Mouse (Mus musculus) NIH3T3 (cell line): ENCODE data around the gene Ccdc124.
"Not testable (repeated sequence)": the region's sequence is repeated elsewhere in the genome, so short reads cannot be mapped to it uniquely, and the experiment has no call there.

ENCODE experiments used
- DNase-seq: peaks from one replicate; pipeline ENCODE4 v3.0.0-alpha.2; 2012; ENCODE audit warnings: low read depth

Gene Ccdc124

DNA sequence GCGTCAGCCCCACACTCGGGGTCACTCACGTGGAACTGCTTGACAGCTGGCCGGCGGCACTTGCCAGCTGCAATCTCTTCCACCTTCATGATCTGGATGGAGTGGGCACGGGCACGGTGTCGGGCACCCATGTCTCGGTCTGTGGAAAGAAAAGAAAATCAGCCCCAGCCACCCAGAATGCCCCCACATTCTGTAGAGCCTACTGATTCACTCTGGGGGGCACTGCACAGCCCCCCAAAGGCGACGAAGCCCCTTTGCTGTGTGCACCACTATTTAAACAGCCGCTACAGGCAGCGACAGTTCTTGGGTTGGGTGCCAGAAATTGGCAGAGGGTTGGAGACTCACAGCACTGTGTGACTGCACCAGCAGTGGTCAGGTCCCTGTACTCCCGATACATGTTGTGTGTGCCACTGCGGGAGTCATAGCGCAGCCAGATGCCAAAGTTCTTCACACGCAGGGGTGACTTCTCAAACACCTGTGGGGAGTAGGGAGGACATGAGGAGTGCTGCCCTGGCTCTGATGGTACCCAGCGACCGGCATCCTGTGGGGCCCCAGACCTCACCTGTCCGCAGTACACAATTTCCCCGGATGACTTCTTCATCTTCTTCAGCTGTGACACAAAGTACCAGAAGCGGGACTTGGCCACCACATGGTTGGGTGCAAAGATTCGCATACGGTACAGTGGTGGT, 22.0 kb upstream of the Ccdc124 start:
- not testable (repeated sequence) for DNase-seq

DNA sequence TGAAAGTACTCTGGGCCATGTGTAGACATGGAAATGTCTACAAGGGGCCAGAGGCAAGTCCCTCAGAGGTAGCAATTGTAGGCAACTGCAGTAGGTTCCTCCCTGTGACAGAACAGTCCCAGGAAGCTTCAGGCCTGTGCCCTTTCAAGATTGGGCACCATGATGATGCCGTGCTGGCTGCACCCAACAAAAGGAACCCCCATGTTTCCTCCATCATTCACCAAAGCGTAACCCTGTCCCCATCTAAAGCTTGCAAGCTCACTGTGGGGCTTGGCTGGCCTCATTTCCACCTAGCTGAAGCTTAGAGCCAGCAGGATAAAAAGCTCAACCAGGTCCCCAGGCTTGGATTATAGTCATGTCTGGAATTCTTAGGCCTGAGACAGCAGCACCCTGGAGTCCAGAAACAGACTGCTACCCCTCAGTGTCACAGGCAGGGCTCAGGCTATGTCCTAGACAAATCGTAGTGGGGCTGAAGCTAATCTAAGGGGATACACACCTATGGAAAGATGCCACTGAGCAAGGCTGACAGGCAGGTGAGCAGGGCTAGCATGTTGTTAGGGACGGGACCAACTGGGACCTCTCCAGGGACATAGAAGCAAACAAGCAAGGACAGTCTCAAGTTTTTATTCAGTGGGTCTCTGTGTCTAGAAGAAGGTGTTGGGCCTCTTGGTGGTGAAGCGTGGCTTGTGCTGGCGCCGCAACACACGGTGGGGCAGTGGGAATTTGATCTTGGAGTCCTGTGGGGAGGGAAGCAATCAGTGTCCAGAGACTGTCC, 21.2 kb upstream of the Ccdc124 start:
- DNase-seq: no peak

DNA sequence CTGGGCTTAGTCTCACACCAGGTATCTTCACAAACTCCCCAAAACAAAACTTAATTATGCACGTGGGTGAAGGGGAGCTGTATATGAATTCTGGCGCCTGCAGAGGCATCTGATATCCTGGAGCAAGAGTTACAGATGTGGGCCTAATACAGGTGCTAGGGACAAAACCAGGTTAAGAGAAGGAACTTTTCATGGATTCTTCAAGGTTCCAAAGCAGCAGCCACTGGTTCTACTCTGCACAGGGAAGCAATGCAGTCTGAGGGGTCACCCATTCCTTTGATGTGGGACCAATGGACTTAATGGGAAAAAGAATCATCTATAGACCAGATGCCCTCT, 20.6 kb upstream of the Ccdc124 start:
- no peak for DNase-seq

DNA sequence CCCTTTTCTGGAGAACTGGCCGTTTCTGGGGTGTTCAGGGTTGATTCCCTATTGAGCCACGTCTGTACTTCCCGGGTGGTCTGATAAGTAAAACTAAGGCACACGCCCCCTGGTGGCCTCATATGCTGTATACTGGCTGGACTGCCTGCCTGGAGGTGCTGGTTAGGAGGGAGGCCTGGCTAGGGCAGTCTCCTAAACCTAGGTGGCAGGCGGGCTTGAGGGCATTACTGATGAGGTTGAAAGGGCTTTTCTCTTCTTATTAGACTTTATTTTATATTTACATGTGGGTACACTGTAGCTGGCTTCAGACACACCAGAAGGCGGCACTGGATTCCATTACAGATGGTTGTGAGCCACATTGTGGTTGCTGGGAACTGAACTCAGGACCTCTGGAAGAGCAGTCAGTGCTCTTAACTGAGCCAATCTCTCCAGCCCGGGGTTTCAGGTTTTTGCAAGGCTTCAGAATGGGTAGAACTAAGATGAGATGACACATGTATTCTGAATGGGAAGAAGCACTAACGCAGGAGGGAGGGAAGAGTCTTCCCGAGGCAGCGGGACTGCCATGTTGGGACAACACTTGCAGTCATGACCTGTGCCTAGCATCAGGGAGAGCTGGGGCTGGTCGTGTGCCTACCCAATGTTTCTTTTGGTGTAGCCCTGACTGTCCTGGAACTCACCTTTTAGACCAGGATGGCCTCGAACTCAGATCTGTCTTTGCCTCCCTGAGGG, 20.1 kb upstream of the Ccdc124 start:
- DNase-seq: peak; percentile 94

DNA sequence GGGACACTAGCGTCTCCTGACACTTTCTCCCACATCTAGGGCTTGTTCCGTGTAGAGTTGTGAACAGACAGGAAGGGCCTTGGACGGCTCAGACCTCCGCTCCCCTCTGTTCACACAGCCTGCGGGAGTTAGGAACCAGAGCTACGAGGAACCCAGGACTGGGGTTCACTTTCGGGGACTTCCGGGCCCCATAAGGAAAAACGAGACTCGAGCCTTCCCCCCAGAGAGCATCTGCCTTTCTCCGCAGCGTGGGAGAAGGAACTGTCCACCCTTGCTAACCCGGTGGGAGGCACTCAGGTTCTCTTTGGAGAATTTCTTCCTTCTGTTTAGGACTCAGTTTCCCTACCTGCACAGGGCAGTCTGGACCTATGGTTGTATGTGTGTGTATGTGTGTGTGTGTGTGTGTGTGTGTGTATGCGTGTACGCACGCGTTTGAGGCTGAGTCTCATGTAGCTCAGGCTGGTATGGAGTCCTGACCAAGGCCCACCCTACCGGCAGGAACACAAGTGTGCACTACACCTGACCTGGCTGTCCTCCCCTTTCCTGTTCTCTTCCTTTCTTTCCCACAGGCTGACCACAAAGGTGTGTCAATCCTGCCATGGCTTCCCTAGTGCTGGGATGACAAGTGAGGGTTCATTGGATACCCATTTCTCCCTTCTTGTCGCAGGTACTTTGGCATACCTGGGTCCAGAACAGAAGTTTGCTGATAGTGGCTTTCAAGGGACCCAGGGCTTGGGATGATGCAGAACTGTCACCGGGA, 19.3 kb upstream of the Ccdc124 start:
- no peak for DNase-seq

DNA sequence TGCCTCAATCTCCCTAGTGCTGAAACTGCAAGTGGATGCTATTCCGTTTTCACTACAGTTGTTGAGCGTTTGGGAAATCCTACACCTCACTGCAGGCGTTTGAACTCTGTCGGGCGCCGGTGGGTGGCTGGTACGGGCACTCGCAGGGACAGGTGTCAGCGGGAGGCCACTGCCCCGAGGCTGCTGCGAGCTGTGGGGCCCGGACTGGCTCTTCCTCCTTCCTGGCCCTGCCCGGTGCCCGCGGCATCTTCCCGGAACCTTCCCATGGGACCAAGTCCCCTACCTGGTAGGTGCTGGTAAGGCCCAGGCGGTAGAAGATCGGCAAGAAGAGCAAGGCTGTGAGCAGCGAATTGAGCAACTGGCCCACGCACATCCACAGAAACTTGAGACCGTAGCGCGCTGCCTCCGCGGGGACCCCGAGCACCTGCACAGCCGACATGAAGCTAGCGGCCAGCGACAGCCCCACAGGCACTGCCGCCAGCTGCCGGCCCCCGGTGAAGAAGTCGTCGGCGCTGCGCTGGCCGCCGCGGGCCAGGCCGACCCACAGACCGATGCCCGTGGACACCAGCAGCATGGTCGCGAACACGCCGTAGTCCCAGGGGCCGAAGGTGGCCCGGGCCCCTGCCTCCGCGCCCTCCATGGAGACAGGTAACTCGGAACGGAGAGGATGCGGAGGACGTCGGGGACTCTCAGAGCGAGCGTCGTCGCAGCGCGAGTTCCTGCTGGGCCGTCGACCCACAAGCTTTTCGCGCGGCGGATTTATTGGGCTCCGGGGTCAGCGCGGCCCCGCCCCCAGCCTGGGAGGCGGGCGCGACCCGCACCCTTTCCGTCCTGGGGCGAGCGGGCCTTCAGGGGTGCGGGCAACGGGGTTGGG, 18.5 kb upstream of the Ccdc124 start, which contains the start of gene Slc5a5:
TSS of gene Slc5a5 (minus strand) at position 736 of the 874 bp plus-strand sequence.
- DNase-seq: no peak

DNA sequence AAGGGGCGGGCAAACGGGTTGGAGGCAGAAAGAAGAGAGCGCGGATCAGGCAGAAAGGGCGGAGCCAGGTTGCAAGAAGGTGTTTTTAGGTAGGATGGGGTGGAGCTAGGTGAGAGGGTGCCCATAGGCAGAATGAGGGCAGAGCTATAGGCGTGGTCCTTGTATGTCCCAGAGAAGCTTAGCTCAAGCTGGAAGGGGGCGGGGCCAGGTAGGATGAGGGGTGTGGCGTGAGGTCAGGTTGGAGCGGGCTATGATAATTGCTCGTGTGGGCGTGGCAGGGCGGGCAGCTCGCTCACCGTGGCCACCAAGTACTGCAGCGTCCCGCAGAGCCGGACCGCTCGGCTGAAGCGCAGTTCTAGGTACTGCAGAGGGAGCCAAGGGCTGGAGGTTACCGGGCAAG, 17.6 kb upstream of the Ccdc124 start:
- DNase-seq: no peak

DNA sequence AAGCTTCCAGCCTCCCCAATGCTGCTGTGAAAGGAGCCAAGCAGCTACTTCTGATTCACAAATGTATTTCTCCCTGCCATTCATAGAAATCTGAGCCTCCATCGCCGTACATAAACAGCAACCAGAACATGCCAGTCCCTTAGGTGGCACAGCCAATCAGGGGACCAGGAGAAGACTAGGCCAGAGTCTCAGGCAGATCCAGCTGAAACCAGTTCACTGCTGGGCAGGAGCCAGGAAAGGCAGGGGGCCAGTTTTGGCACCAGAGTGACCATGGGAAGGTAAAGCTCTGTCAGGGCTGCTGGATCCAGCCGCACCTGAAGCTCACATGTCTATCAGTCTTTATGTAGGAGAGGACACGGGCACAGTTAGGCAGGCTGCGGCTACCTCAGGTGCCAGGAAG, 16.9 kb upstream of the Ccdc124 start:
- DNase-seq: no peak

DNA sequence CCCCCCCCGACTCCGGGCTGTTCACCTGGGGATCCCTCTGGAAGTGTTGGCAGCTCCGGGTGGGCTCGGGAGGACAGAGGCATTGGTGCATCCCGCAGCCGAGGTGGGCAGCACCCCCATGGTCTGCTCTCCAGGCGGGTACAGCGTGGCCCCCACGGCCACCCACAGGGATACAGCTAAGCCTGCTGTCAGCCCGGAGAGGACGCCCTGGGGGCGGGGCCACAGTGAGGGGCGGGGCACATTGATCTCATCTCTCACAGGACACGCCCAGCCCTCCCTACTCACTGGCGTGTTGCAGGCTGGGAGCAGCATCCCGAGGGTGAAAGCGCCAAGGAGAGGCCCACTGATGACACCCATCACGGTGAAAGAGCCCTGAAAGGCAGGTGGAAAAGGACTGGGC, 13.9 kb upstream of the Ccdc124 start:
- DNase-seq: no peak

DNA sequence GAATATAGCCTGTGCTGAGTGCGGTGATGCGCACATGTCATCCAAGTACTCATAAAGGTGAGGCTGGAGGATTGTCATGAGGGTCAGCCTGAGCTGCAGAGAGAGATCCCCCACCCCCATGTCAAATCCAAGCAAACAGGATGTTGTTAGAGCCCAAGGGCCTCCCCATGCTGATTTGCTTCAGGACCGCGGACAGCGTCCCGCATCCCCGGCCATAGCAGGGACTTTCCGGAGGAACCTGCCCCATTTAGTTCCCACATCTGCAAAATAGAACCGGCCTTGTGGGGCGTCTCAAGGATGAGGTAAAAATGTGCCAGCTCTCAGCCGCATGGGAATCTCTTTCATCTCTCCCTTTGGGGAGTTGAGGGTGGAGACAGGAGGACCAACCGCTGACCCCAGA, 11.9 kb upstream of the Ccdc124 start:
- peak; percentile 85 for DNase-seq

DNA sequence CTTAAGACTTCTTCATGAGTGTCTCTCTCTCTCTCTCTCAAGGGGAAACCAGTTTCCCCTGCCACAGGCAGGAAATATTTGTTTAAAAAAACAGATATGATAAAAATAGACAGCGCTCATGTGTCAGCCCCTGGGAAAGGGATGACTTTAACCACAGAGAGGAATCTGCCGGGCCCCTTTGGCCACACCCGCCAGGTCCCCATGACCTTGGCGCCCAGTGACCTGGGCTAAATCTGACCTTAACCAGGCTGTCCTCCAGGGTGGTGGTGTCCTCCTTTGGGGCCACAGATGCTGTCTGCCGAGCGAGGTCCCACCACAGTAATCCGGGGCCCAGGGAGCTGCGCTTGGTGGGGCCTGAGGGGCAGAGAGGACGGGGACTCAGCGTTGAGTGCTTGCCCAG, 10.9 kb upstream of the Ccdc124 start:
- no peak for DNase-seq

DNA sequence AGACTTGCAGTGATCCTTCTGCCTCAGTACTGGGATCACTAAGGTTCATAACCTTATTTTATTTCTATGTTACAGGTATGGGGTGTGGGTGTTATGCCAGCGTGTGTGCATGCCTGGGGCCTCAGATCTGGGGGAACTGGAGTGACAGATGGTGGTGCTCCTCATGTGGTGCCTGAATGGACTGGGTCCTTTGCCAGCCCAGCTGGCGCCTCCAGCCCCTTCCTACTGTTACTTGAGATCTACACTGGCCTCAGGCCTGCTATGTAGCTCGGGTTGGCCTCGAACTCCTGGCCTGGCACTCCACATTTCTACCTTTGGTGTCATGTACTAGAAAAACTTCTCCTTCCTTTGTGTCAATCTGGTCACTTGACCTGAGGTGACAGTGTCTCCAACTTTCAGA, 10.5 kb upstream of the Ccdc124 start:
- no peak for DNase-seq

DNA sequence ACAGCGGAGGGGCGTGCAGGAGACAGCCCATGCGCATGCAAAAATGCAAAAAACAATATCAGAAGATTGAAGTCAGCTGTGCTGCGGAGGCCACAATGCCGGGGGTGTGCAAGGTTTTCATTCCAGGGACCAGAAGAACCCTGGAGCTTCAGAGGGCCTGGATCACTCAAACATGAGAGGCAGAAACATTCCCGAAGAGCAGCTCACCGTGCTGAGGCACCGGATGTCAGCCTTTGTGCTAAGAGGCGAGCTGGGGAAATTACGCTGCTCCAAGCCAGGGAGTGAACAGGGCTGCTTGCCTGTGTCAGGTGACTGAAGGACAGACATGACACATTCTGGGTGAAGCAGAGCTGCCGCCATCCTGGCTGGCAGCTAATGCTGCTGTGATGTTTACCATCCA, 6.8 kb upstream of the Ccdc124 start:
- DNase-seq: peak; percentile 83

DNA sequence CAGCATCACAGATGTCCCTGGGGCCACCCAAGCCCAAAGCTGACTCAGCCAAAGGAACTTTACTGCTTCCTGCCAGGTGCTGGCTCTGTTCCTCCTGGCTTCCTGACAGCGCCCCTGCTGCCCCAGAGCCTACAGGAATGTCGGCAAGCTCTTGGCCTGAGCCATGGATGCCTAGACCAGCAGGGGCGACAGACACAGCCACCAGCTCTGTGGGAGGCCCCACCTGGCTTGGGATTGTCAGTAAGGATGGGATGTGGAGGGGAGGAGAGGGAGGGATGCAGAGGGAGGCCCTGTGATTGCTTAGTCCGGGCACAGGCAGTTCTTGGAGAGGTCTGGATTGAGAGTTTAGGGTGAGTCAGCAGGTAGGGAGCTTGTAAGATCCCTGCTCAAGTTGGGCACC, 6.4 kb upstream of the Ccdc124 start:
- DNase-seq: peak; percentile 74

DNA sequence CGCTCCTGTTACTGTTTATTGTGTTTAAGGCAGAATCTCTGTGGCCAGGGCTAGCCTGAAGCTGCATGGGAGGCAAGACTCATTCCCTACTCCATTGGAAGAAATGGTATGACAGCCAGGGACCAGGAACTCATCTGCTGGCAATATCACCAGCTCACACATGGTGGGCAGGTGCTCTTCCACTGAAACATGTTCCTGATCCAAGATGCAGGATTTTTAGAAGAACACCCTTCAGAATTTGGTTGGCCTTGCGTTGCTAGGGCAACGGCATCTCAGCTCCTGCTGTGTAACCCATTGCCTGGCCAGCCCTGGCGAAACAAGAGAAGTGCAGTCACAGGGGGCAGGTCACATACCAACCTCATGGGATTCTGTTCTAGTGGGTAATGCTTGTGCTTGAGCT, 5.8 kb upstream of the Ccdc124 start:
- DNase-seq: peak; percentile 68

DNA sequence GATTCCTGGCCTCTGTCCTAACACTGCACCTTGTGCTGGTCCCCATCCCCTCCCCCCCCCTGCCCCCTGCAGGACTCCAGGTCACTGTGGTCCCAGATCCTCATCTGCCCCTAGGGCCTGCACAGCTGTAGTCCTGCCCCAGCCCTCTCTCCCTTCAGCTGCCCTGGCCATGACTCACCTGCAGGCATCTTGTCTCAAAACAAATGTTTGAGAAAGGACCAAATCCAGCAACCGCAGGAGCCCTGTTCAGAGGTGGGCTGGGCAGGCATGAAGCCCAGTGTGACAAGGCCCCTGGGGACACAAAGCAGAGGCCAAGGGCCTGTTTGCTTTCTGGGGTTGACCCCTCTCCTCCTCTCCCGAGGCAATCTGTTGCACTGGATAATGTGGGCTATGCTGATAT, 4.4 kb upstream of the Ccdc124 start:
- DNase-seq: peak; percentile 64

DNA sequence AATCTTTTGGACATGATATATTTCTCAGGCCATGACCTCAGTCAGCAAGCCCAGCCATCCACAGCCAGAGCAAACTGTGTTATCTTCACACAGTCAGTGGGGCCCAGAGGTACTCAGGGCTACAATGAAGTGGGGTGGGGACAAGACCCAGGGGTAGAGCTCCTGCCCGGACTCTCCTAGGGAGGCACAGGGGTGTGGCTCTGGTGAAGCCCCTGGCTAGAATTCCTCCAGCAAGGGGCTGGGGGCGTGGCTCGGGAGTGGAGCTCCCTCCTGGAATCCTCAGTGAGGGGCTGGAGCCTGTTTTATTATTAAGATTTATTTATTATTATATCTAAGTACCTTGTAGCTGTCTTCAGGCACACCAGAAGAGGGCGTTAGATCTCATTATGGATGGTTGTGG, 2.6 kb upstream of the Ccdc124 start:
- DNase-seq: no peak

DNA sequence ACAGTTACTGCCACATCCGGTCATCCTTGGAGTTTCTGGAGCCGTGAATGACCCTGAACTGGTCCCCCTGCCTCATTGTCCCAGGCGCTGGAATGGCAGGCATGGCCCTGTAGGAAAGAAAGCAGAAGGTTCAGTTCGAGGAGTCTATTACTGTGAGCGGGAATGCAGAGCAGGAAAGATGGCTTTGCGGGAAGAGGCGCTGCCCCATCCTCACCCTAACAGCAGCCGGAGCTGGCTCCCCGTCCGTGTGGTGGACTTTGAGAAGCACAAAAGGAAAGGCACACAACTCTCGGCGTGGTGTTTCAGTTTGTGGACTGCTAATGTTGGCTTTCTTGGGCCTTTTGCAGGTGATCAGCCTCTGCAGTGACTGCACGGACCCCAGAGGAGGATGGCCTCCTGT, 706 bp upstream of the Ccdc124 start:
- no peak for DNase-seq

DNA sequence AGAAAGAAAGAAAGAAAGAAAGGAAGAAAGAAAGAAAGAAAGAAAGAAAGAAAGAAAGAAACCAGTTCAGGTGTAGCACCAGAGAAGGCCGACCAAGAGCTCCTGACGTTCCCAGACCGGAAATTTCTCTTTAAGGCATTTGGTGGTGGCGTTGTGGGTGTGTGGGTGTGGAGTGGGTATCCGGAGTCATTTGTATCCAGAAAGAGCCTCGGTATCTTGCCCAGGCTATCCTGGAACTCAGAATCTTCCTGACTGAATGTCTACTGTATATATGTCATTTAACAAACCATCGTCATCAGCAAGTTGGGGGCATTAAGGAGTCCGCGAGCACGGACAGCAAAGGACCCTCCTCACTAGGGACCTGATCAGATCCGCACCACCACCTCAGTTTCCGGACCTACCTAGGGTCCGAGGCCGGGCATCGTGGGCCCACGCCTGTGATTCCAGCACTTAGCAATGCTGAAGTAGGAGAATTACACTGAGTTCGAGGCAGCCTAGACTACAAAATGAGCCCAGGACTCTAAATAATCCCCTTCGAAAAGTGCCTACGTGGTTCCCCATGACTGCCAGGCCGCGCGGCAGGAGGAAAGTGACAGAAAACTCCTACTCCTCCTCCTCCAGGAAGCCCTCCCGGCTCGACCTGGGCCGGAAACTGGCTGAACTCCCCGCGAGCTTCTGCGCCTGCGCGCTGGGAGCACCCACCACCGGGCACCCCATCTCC, 932 bp downstream of the Ccdc124 start:
- DNase-seq: no peak

DNA sequence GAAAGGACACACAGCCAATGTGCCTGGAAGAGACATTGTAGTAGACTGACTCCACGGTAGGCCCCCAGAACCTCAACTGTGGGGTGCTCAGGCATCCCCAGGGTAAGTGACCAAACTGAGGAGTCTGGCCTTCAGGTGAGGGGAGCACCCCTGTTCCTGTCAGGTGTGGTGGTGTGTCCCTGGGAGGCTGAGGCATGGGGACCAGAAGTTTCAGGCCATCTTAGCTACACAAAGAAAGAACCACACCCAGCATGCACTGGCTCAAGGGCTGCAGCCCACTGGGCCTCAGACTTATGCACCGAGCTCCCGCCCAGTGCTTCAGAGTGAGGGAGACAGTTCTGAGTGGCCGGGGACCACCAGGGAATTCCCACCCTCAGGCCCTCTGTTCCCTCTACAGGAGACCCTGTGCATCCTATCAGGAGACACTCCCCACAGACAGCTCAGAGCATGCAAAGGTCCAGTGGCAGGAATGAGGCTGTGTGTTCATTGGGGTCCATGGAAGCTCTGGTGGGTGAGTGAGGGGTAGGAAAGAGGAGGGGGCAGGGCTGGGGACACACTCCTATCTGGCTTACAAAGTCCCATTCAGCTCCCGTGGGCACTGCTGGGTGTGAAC, 2.4 kb downstream of the Ccdc124 start:
- no peak for DNase-seq
